Mouse (Mus musculus) ES-Bruce4 (cell line): ENCODE data around the gene Tbrg4. TPM values are rescaled to one million over a fixed set of nuclear protein-coding genes. Genes with fewer than 3 reads are reported as not detected.

Source experiments
- H3K27ac ChIP-seq: 2 replicates; pipeline ENCODE4 v1.5.1; 2012; ENCODE audit warnings: low read length, inconsistent platforms; ENCODE audit not compliant: insufficient read depth
- H3K27me3 ChIP-seq: 2 replicates; pipeline ENCODE4 v1.6.1; 2012; ENCODE audit warnings: mild to moderate bottlenecking, low read length, inconsistent platforms; ENCODE audit not compliant: control insufficient read depth, poor library complexity, insufficient read depth, severe bottlenecking
- H3K36me3 ChIP-seq: 2 replicates; pipeline ENCODE4 v1.6.1; 2012; ENCODE audit warnings: inconsistent platforms, mild to moderate bottlenecking, low read length, moderate library complexity; ENCODE audit not compliant: control insufficient read depth, poor library complexity, insufficient read depth, severe bottlenecking
- H3K4me1 ChIP-seq: one replicate; pipeline ENCODE4 v1.8.1; 2011; ENCODE audit warnings: low read length; ENCODE audit not compliant: control insufficient read depth, insufficient read depth
- H3K4me3 ChIP-seq: 2 replicates; pipeline ENCODE4 v1.5.1; 2011; ENCODE audit warnings: low read depth, mild to moderate bottlenecking, low read length
- H3K9ac ChIP-seq: 2 replicates; pipeline ENCODE4 v1.6.1; 2012; ENCODE audit warnings: low read depth, mild to moderate bottlenecking, inconsistent platforms; ENCODE audit not compliant: poor library complexity, severe bottlenecking
- H3K9me3 ChIP-seq: replicated peaks from 2 replicates; pipeline ENCODE4 v1.6.1; 2012; ENCODE audit warnings: mild to moderate bottlenecking, low read length, inconsistent platforms; ENCODE audit not compliant: control insufficient read depth, poor library complexity, insufficient read depth, severe bottlenecking
- CTCF ChIP-seq: IDR thresholded peaks from one replicate; pipeline ENCODE4 v1.8.1; 2011; ENCODE audit warnings: low read depth, low read length
- EP300 ChIP-seq: IDR thresholded peaks from 2 replicates; pipeline ENCODE4 v1.6.1; 2011; ENCODE audit warnings: low read depth, low read length; ENCODE audit not compliant: insufficient read depth
- POLR2A ChIP-seq: IDR thresholded peaks from one replicate; pipeline ENCODE4 v1.8.1; 2011; ENCODE audit warnings: low read length; ENCODE audit not compliant: insufficient read depth
- polyA plus RNA-seq: library from polyadenylated mRNA; stranded (reverse); fragments of >200 nt; gene quantifications from 2 replicates; pipeline ENCODE4 v1.2.4, GENCODE M21; 2011; ENCODE audit warnings: low read depth; ENCODE audit not compliant: missing spikeins, insufficient read depth, insufficient read length

Gene Tbrg4
- polyA plus RNA-seq, 1 experiment, result 92.5 TPM

- Histone ChIP-seq H3K9me3 (no peaks in the 10 kb centered on the region), H3K36me3 (no peaks in the 10 kb centered on the region), H3K9ac (no peak overlapping the region), H3K27me3 (no peaks in the 10 kb centered on the region), H3K4me1 (no peaks in the 10 kb centered on the region), H3K4me3 (no peak overlapping the region), H3K27ac (no peak overlapping the region)
- TF ChIP-seq CTCF (no peak), POLR2A (no peak), EP300 (no peak)
Measured at GRCm38 (mm10) chr11:6601649-6602480, 24.0 kb downstream of the Tbrg4 start.

GRCm38 (mm10) chr11:6600284-6600944 lies 25.5 kb downstream of the Tbrg4 start:
- TF ChIP-seq CTCF (no peak), EP300 (no peak), POLR2A (no peak)
- Histone ChIP-seq H3K27ac (no peak overlapping the region), H3K36me3 (0 out of 2 replicates have a peak, but pooled peaks cover 6% of the 10 kb centered on the region), H3K4me3 (no peak overlapping the region), H3K9ac (no peak overlapping the region), H3K27me3 (no peaks in the 10 kb centered on the region), H3K4me1 (no peaks in the 10 kb centered on the region), H3K9me3 (no peaks in the 10 kb centered on the region)

DNA sequence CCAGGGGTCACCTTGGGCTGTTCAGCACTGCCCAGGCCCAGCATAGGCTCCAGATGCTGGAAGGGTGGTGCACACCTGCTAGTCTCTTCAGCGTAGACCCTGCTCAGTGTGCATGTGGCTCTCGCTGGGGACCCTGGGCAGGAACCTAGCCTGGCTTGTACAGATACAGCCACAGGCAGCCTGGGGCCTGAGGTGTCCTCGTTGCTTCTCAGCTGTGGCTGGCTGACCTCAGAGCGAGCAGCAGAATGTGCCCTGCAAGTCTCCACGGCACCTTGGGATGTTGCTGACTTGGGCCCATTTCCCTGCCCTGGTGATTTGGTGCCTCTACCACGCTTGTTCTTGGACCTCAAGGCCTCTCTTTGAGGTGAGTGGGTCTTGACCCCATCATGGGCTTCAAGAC lies 26.0 kb downstream of the Tbrg4 start:
- no peaks in the 10 kb centered on the region for H3K4me1 ChIP-seq
- H3K27me3 ChIP-seq, result no peaks in the 10 kb centered on the region
- H3K27ac ChIP-seq, result no peak overlapping the region
- H3K9me3 ChIP-seq, result no peaks in the 10 kb centered on the region
- H3K36me3 ChIP-seq, result 0 out of 2 replicates have a peak, but pooled peaks cover 6% of the 10 kb centered on the region
- no peak overlapping the region for H3K9ac ChIP-seq
- TF ChIP-seq POLR2A (no peak), EP300 (no peak), CTCF (no peak)
- H3K4me3 ChIP-seq, result no peak overlapping the region

DNA sequence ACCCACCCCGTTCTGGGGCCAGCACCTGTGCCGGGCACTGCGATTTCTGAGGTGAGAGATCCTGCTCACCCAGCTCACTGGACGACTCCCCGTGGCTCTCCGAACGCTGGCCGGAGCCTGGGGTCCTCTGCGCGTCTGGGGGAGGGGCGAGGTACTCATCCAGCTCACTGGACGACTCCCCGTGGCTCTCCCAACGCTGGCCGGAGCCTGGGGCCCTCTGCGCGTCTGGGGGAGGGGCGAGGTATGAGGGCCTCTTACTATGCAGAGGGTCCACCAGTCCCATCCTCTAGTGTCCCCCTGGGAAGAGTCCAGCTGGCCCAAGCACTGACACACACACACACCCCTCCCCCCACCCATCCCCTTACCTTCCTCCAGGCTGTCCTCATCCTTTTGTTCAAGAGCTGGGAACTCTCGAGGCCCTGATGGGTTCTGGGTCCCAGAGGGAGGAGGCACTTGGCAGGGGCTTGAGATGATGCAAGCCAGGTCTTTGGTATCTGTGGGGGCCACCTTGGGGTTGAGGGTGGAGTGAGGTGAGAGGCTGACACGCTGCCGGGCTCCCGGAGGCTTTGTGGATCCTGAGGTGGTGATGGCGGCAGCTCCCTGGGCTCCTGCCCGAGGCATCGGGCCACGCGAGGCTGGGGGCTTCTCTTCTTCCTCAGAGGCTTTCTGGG lies 26.7 kb downstream of the Tbrg4 start:
- no peak overlapping the region for H3K4me3 ChIP-seq

GRCm38 (mm10) chr11:6598191-6598889 lies 27.5 kb downstream of the Tbrg4 start:
- TF ChIP-seq EP300 (no peak), CTCF (no peak), POLR2A (no peak)
- H3K27ac ChIP-seq, result no peak overlapping the region
- H3K9ac ChIP-seq, result no peak overlapping the region
- 0 out of 2 replicates have a peak, but pooled peaks cover 6% of the 10 kb centered on the region for H3K36me3 ChIP-seq
- no peaks in the 10 kb centered on the region for H3K4me1 ChIP-seq
- no peaks in the 10 kb centered on the region for H3K27me3 ChIP-seq
- no peaks in the 10 kb centered on the region for H3K9me3 ChIP-seq
- no peak overlapping the region for H3K4me3 ChIP-seq

More for the DNA sequence above, 26.7 kb downstream of the Tbrg4 start:
- TF ChIP-seq CTCF (no peak), EP300 (no peak), POLR2A (no peak)
- H3K27ac ChIP-seq, result no peak overlapping the region
- no peaks in the 10 kb centered on the region for H3K9me3 ChIP-seq
- H3K9ac ChIP-seq, result no peak overlapping the region
- H3K27me3 ChIP-seq, result no peaks in the 10 kb centered on the region
- H3K36me3 ChIP-seq, result 0 out of 2 replicates have a peak, but pooled peaks cover 6% of the 10 kb centered on the region
- H3K4me1 ChIP-seq, result no peaks in the 10 kb centered on the region
